Mouse (Mus musculus) layer of hippocampus, postnatal 14 days (tissue): ENCODE results near the gene Rapgef4. TPM values are rescaled to one million over a fixed set of nuclear protein-coding genes. Genes with fewer than 3 reads are reported as not detected.

Source experiments
- DNase-seq, 2 experiments: peaks; one replicate each; pipeline ENCODE4 v3.0.0; 2021 to 2022; ENCODE audit warnings: low spot score in 2 of 2, mixed read lengths in 1 of 2
- total RNA-seq, 2 experiments: library from RNA; stranded (reverse); gene quantifications; 2 replicates each; pipeline ENCODE4 v1.2.3; 2021

Rapgef4 gene
- total RNA-seq, 2 experiments from 2014 or later: 208 to 217 TPM

DNA sequence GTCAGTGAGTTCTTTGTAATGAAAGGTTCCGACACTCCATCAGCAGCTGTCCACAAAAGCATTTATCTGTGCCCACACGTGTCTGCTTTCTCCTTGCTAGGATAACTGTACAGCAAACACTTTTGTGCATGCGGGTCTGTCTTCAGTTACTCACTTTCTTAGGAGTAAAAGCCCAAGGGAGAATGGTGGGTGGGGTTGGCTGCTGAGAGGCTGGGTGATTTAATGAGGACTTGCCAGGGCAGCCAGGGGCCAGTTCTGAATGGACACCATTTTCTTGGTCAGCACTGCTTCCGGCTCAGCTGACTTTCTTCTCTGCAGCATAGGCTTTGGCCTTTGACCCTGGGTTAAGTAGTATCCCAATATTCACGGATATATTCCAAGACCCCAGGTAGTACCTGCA, 242.4 kb downstream of the Rapgef4 start:
- DNase-seq: no peak

- DNase-seq: no peak
Measured at GRCm38 (mm10) chr2:72226006-72226405, 245.0 kb downstream of the Rapgef4 start.

DNA sequence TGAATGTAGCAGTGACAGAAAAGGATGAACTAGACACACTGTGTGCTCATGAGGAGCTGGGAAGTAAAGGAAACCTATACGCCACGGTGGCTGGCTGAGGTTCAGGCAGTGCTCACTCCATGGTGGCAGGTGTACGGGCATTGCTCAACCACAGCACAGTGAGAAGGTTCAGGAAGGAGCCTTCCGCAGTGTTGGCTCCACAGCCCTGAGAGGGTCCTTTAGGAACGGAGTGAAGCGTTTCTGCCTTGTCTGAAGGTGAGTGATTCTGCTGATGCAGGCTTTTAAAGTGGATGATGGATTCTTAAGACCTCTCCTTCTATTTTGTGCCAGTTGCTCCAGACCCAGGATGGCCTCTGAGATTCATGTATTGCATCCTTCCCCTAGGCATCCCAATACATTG, 246.4 kb downstream of the Rapgef4 start:
- DNase-seq: no peak

- no peak for DNase-seq
Measured at GRCm38 (mm10) chr2:72228881-72229280, 247.8 kb downstream of the Rapgef4 start.

DNA sequence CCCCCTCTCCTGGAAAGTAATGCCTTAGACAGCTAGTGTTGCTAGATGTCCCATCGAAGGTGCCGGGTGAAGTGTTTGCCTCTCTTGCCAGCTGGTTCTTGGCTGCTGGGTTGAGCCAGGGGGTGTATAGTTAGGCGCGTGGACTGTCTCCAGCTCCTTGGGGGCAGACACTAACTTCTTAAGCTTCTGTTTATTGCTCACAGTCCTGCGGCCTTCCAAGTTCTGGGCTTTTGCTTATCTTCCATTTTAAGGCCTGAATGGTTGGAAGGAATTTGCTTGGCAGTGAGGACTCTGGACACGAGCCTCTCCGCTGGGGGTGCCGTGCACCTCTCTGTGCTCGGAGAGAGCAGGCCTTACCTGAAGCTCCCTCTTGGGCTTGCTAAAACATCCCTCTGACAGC, 249.5 kb downstream of the Rapgef4 start:
- DNase-seq: no peak

DNA sequence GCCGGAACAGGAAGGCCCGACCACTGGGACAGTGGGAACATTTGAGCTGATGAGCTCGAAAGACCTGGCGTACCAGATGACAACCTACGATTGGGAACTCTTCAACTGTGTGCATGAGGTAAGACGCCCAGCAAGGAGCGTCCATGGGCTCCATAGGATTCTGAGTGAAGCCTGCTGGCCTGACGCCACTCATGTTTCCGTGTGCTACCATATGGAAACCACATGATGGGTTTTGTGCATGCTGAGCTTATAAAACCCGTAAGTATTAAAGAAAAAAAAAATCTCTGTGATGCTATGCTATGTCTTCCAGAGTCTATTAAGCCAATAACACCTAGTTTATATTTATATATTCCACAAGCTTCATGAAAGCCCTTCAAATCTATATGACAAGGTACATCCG, 253.0 kb downstream of the Rapgef4 start:
- no peak for DNase-seq

- DNase-seq: peak; percentile 74 to 90
Measured at GRCm38 (mm10) chr2:72234943-72235342, 253.9 kb downstream of the Rapgef4 start.

- peak; percentile 32 to 47 for DNase-seq
Measured at GRCm38 (mm10) chr2:72235361-72235901, 254.4 kb downstream of the Rapgef4 start.

DNA sequence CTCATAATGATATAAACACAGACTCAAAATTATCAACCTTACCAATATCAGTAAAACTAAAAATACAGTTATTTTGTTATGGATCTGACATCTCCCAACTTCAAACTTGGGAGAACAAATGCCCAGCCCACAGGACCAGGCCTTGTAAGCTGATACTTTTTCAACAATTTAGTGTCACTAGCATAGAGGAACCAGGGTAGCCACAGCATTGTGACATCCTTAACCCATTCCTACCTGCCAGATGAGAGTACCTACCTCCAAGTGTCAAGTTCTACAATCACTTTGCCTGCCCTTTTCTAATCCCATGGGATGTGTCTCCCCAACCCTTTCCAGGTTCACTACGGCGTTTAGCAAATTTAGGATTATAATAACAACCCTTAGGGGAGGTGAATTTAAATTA, 257.4 kb downstream of the Rapgef4 start:
- DNase-seq: no peak

DNA sequence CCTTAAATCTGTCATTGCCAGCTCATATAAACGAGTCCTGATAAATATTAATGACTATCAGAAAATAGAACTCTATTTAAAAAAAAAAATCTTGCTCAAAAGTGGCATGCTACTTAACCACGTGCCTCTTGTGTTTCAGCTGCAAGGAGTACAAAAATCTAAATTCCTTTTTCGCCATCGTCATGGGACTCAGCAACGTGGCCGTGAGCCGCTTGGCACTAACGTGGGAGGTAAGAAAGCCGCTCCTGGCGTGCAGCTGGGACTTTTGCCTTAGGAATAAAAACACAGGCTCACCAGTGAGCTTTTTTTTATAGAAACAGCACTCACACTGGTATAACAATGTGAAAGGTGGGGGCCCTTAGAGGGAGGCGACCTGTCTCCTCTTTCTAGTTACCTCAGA, 257.9 kb downstream of the Rapgef4 start:
- peak in 1 of 2 experiments; percentile 25 for DNase-seq

GRCm38 (mm10) chr2:72239456-72239855, 258.4 kb downstream of the Rapgef4 start:
- DNase-seq: no peak

GRCm38 (mm10) chr2:72239993-72240392, 259.0 kb downstream of the Rapgef4 start:
- no peak for DNase-seq

GRCm38 (mm10) chr2:72240691-72241090, 259.7 kb downstream of the Rapgef4 start:
- no peak for DNase-seq

- no peak for DNase-seq
Measured at GRCm38 (mm10) chr2:72241714-72242472, 260.9 kb downstream of the Rapgef4 start.

DNA sequence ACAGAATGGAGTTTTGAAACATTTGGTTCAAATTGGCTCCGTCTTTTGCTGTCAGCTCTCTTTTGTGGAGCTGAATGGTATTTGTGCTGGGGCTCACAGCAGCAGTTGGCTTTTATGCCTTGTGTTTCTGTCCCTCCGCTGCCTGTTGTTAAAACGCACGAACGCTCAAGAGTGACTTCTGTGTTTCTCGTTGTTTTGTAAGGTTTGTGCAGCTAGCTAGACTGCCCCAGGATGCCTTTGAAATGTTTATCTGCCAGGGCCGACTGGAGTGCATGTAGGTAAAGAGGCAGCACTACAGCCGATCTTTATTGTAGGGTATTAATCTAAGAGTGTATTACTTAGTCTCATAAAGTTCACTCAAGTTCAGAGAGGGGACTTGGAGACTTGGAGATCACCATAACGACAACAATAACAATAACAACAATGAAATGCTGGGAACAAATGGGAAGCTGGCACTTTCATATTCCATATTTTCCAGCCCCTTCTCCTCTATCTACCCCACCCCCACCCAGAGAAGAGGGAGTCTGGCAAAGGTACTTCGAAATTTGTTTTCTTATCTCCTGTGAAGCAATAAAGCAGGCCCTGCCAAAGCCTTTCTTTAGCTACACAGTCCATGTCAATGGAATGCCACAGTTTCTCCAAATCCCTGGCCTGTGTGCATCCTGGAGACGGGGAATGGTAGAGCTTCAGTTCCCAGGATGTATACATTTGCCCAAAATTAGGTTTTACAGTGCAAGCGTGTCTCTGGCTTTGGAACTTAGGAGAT, 262.1 kb downstream of the Rapgef4 start:
- no peak for DNase-seq

- no peak for DNase-seq
Measured at GRCm38 (mm10) chr2:72245631-72246030, 264.6 kb downstream of the Rapgef4 start.

GRCm38 (mm10) chr2:72246376-72246775, 265.3 kb downstream of the Rapgef4 start:
- no peak for DNase-seq

DNA sequence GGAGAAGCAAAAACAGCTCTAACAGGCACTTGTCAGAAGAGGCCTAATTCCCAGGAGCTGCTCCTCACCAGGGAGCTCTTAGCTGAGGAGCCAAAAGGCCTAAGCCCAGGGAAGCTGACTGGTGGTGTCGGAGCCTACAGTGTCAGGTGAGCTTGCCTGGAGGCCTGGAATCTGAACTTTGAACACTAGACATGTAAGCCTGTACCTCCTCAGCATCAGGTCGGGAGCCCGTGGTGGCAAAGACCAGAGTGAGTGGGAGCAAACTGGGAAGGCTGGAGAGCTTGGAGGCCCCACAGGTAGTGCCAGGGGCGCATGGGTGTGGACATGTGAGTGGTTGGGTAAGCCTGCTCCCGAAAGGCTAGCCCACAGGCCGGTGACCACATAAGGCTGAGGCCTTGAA, 266.8 kb downstream of the Rapgef4 start:
- no peak for DNase-seq

- no peak for DNase-seq
Measured at GRCm38 (mm10) chr2:72252510-72253505, 271.8 kb downstream of the Rapgef4 start.

GRCm38 (mm10) chr2:72253882-72254281, 272.8 kb downstream of the Rapgef4 start:
- DNase-seq: no peak
